Mouse (Mus musculus) gastrocnemius, postnatal 4 days (tissue): ENCODE data around the gene Psrc1. TPM values are rescaled to one million over a fixed set of nuclear protein-coding genes. Genes with fewer than 3 reads are reported as not detected.

Experiments used
- DNase-seq, 2 experiments: peaks; one replicate each; pipeline ENCODE4 v3.0.0; 2021 to 2022; ENCODE audit warnings: low spot score in 2 of 2, mixed read lengths in 2 of 2
- long read RNA-seq, 2 experiments: library from polyadenylated mRNA; stranded (forward); transcript quantifications; one replicate each; pipeline ENCODE4 v2.0.0; 2021
- total RNA-seq, 2 experiments: library from RNA; stranded (reverse); gene quantifications; 2 replicates each; pipeline ENCODE4 v1.2.3; 2021

Gene Psrc1
- 1 to 10 TPM; 4.1 to 6.0 TPM for total RNA-seq
- long read RNA-seq, experiment 1, partial matches to known transcripts: 0 of 3 reads
- long read RNA-seq, experiment 1, other reads (novel, unspliced or antisense): 0 of 3 reads
- long read RNA-seq, experiment 2, partial matches to known transcripts: 0 of 1 reads
- long read RNA-seq, experiment 2, other reads (novel, unspliced or antisense): 0 of 1 reads

DNA sequence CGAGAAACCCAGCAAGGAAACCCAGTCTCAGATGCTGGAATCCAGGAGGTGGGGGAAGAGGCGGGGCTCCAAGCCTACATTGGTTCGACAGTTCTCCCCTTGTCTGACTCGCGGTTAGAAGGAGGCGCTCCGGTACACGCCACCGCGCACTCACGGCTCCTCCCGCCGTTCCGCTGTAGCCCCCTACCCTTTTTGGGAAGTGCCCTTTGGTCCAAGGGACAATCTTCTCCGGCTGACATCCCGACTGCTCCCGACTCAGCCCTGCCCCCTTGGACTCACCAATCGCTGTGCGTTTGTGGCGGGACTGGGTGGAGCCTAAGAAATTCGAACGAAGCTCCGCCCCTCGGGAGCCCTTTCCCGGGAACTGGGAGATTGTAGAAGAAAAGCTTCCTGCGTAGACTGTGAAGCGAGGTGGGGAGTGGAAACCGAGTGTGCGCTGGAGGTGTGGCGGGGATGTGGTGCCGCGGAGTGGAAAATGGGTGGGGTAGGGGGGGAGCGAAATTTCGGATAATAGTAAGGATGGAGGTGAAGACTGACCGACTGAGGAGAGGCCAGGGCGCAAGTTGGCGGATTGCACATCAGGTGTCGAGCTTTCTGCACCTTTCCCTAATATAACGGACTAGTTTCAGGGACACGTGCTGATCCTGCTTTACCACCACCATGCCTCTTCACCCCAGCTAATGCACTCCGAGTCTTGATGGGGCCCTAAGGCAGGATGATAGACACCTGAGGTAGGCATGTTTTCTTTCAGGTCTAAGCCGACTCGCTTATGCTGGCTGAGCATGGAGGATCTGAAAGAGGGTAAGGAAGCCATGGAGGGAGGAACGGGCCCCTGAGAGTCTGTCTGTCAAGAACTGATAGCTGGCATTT is at the start of gene Psrc1:
Gene Psrc1 (plus strand): TSS at position 355 of the 870 bp plus-strand sequence.
- peak; percentile 78 to 88 for DNase-seq

DNA sequence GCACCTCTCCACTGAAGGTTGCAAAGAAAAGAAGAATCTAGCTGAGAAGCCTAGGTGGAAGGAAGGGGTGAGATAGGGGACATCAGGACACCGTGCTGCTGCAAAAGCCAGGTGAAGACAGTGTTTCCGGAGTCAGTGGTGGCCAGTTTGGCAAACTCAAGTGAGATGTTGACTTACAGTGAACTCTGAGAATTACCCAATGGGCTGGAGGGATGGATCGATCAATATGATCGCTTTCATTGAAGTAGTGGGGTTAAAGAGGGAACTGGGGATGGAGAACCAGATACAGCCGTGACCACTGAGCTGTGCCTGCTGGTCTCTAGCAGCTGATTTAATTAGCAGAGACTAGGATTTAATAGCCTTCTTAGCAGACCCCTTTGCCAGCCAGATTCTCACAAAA is 46.8 kb upstream of the Psrc1 start:
- DNase-seq: no peak

DNA sequence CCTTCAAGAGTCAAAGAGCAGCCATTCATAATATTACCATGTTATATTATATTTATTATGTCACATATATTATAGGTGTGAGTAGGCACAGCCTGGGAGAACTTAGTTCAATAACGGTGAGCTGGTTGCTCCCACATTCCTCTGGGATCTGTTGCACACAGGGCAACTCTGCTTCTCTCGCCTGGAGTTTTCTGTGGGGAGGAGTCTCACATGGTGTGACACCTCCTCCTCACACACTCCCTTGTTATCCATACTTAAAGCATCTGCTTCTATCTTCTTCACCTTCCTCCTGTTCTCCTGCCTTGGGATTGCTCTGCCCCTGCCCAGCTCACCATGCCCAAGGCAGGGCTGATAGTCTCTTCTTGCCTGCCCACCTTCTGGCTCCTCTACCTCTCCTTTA is 42.6 kb upstream of the Psrc1 start:
- no peak for DNase-seq

DNA sequence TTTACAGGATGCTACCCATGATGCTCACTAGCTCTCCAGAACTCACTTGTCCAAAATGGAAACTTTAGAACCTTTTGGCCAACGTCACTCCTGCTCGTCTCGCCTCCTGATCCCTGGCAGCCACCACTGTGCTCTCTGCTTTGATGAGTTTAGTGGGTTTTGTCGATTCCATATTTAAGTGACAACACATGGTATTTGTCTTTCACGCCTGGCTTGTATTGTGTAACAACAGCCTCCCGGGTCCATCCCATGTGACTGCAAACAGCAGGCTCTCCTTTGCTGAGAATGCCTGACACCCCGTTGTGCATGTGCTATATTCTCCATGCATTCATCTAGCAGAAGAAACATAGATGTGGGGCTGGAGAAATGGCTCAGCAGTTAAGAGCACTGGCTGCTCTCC is 41.5 kb upstream of the Psrc1 start:
- no peak for DNase-seq

DNA sequence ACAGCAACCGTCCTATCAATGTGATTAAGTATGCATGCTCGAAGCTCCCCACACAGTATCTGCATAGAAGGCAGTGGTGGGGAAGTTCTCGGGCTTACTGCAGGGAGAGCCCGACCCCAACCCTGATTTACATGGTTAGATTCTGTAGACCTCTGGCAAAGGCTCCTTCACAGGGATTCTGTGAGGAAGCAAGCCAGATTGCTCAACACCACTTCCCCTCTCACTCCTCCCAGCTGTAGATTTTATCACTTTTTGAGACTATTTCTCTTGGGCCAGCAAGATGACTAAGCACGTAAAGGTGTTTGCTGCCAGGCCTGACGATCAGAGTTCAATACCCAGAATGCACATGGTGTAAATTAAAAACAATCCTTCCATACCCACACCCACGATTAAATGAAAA is 37.8 kb upstream of the Psrc1 start:
- no peak for DNase-seq

DNA sequence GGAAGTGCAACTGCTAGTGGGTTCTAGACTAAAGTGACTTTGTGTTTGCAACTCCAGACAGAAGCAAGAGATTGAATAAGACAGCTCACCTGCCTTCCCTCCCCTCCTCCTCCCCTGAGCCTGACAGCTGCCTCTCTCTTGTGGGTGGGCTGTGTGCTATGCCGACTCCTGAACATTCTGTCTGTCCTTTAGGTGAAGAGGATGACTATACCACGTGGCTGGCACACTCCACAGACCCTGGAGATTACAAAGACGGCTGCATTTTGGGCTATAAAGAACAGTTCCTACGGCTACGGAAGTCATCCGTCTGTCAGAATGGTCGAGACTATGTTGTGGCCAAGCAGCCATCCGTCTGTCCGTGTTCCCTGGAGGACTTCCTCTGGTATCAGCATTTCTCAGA is 35.3 kb upstream of the Psrc1 start:
- DNase-seq: no peak

DNA sequence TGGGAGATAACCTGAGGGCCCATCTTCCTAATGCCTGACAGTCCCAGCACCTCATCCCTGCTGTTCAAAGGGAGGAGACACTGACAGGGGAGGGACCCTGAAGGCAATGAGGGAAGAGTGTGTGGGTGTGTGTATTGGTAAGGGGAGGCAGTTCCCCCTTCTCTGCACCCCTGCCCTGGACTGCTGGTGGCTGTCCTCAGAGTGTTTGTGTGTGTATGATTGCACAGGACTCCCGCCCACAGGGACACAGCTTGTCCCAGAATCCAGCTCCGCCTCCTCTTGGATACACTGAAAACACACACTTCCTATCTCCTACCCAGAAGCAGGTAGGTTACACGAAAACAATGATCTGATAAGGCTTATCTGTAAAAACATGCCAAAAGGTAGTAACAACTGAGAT is 28.4 kb upstream of the Psrc1 start:
- DNase-seq: no peak

DNA sequence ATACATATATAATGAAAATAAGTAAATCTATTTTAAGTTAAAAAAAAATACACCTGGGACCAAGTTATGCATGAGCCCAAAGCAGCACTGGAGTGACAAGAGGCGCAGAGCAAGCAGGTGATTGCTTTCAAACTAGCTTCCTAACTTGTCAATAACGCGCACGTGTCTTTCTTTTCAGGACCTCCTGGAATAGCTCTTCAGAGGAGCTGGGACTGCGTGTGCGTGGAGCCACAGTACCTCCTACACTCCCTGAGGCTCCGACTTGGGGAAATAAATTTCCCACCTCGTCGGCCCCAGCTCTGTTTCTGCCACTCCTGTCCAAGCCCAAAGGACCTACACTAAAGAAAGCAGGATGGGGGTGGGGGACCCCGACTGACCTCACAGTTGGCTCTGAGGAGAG is 26.6 kb upstream of the Psrc1 start:
- no peak for DNase-seq

DNA sequence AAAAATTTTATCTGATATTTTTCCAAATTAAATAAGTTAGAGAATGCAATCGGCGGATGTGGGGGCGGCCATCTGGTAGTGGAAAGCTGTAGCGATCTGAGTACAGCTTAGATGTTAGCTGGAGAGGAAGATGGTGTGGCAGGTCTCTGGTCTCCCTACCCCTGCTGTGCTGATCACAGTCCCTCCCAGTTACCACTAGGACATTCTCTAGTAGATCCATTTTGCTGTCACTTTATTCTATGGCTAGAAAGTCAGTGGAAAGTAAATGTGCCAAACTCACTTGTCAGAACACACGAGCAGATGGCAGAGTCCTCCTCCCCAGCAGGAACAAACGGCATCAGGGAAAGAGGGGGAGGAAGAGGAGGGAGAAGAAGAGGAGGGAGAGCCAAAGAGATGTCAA is 25.2 kb upstream of the Psrc1 start:
- no peak for DNase-seq

DNA sequence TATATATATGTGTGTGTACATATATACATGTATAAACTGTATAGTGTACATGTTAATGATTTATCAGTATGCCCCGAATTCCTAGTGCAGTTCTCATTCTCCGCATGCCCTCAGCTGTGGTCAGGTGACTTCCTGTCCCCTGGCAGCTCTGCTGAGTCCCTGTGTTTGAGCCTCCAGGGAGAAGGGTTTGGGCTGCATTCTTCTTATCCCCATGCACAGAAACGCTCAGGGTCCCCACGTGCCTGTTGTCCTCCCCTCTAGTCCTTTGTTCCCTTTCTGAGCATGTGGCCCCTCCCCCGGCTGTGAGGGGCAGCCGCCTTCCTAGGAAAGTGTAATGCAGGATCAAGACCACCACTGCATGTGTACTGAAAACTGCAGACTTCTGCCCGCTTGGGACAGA is 22.7 kb upstream of the Psrc1 start:
- DNase-seq: no peak

DNA sequence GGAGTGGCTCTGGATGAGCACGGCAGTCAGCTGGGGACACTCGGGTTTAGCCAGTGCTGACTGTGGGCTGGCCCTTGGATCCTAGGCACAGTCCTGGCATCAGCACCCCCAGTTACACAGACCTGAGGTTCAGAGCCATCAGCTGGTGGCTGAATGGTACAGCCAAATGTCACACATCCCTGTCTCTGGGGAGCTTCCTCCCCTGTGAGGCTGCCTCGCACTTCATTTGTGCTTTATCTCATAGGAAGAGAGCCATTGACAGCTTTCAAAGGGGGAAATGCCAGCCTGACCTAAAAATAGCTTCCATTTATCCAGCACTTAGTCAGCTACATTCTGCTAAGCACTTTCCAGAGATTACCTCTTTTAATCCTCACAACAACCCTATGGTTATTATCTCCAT is 20.0 kb upstream of the Psrc1 start:
- DNase-seq: no peak

DNA sequence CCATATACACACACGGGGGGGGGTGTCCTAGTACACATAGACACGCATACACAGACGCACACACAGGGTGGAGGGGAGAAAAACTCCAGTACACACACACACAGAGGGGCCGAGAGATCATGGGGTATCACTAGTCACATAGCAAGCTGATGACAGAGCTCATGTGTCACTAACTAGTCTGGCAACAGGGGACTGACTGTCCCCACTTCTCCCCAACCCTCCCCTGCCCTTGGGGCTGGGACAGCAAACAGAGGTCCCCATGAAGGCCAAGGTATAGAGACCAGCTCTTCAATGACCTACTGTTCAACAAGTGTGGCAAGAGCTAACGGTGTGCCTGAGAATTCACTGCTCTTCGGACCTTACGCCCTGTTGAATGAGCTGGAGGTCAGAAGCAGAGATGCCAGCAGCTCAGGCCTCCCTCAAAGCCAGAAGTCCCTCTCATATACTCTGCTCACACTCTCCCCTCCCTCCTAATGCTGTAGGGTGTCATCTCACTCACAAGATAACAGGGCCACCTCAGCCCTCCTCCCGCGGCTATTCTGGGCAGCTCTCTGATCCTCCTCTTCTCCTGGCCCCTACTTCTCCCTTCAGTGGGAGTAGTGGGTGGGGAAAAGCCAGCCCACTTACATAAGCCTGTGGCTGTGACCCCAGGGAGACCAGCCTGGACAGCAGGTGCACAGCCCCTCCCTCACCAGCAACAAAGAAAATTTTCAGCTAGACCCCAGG is 19.2 kb upstream of the Psrc1 start, which contains the start of gene Mybphl:
Gene Mybphl (plus strand): TSS at position 642 of the 726 bp plus-strand sequence.
- DNase-seq: no peak

DNA sequence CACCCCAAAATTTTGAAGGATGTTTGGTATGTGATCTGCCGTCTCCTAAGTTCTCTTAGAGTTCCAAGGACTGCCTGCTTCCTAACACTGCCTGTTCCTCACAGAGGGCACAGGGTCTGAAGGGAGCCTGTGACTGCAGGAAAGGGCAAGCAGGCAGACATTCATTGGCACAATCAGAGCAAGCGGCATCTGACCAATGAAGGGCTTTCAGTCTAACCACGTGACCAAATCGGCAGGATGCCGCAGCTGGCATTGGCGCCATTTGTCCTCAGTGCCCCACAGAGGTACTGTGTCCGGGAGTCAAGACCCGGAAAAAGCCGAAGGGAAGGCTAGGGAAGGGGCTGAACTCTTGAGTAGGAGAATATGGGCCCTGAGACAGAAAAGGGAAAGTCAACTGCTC is 16.5 kb upstream of the Psrc1 start:
- no peak for DNase-seq

DNA sequence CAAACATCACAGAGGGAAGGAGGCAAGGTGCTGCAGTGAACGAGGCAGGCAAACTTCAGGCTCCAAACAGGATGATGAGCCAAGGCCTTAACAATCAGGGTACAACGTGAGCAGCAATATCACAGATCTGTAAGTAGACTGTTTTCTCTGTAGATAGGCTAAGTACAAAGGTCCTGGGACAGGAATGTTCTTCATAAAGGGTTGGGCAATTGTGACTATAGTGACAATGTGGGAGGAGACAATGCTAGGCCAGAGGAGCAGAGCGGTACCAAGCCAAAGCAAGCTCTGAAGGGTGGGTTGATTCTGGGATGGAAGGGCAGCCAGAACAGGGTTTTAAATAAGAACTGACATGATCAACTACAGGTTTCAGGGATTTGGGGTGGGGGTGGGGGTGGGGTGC is 15.8 kb upstream of the Psrc1 start:
- DNase-seq: no peak

DNA sequence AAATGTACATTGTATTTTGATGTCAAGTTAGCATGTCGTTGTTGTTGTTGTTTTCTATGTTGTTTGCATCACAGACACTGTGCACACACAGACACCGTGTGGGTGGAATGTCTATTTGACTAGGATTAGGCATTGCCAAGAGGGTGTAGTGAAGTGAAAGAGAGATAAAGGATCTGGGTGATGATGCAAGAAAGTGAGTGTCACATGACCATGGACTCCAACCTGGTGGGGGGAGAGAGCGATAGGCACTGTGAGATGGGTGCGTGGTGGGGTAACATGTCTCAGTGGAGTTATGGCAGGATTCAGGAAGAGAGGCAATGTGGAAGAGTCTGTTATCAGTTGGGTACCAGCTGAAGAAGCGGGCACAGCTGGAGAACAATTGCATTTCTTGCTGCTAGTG is 14.9 kb upstream of the Psrc1 start:
- DNase-seq: no peak

DNA sequence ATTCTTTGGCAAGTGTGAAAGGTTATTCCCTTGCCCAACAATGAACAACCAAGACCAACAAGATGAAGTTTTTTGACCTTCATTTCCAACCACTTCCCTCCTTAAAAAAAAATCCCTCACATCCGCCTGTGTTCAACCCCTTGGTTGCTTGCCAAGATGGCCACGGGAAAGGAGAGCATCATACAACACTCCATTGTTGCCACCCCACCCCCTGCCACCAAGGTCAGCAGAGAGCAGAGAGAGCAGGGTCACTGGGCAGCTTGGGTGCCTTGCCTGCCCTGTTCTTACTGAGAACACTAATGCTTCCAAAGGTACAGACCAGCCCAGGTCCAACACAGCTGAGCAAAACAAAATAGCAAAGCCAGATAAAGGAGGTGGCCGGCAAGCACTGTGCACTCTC is 11.4 kb upstream of the Psrc1 start:
- no peak for DNase-seq

DNA sequence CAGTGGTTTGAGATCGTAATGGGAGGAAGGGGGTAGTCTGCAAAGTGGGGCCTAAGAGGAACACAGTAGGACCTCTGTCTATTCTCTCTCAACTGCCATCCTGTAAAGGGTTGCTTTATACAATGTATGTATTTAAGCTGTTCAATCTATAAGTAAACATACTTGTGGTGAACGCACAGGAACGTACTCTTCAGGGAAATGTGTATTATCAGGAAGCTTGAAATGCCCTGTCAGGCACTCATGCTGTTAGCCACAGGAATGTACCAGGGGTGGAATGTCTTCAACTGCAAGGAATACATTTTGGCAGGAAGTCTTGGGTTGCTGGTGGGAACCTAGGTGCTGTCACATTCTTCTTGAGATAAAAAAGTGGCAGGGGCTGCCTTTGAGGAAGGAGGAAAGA is 10.9 kb upstream of the Psrc1 start:
- DNase-seq: no peak

DNA sequence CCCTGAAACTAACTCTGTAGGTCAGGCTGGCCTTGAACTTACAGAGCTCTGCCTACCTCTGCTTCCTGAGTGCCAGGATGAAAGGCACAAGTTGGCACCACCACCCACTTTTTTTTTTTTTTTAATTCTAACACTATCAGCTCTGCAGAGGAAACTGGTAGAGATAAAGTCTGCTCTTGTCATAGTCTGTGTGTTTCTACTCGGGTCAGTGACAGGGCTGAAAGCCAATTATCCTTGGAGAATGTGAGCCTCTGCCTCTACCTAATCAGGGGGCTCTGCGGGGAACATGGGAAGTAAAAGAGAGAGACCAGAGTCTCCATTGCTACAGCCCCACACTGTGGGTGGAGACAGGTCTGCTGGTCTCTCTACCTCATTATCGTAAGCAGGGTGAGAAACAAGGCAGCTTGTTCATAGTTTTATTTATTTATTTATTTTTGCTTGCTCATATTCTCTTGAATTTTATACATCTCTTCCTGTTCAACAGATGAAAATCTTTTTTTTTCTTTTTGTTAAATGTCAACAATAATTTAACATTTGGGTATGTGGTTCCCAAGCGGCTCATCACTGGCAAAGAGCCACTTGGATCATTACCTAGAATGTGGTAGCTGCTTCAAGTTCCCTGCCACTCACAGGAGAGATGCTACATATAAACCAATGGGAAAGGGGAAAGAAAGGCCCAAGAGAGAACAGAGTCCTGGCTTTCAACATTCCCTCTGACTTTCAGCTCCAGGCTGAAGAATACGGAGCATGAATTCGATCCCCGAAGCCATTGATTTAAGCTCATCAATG is 4.6 kb upstream of the Psrc1 start:
- DNase-seq: no peak

DNA sequence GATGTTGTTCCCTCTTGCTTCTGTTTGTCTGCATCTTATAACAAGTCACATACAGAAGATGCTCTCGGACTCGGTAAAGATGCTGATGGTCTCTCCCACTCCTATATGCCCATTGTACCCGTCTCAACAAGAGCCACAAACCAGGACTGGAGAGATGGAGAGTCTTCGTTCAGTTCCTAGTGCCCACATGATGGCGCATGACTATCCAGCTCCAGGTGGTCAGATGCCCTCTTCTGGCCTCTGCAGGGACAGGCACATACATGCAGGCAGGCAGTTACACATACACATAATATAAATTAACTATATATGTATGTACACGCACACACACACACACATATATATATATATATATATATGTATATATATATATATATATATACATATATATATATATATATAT is 2.9 kb upstream of the Psrc1 start:
- DNase-seq: no peak

DNA sequence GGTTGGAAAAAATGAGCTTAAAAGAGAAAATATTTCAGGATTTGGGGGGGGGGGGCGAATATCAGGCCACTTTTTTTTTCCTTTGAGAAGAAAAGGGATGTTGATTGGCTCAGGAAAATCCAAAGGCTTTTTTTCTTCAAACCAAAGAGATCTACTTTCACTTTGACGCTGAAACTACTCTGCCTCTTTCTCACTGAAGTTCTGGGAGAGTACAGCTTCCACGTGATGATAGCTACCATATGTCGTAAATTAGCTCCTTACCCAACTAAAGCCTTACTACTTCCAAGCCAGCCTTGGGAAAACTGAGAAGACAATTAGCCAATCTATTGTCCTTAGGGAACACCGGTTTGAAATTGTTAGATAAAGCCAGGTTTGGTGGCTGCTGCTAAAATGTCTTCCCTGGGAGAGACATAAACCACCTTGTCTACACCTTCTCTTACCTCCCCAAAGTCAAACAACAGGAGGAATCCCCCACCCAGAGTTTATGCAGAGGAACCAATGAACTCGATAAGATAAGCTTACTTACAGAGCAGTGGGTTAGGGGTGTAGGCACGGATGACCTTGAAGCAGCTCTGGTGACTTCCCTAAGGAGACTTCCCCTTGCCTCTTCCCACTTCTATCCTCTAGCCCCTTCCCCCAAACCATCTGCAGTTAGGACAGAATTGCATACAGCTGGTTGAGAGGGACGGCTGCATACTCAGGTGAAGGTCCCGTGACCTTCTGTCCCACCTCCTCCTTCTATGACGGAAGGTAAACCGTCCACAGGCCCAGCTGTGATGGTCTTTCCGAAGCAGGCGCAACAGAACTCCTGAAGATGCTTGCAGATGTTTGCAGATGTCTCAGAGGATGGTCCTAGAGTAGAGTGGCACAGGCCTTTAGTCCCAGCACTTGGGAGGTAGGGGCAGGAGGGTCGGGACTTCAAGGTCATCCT is 1.4 kb upstream of the Psrc1 start:
- no peak for DNase-seq
